Mouse (Mus musculus) regulatory T cell (primary cell): ENCODE measurements around the gene Disp1.

Experiments
- in situ Hi-C: fragments of 300-600 bp; cut with MboI, MseI; formaldehyde crosslinking; loops from one replicate; pipeline ENCODE4 v1.15.1; 2025; ENCODE audit warnings: high pct_unique_total_duplicates

Gene Disp1

GRCm38 (mm10) chr1:183200926-183201325, 20.4 kb downstream of the Disp1 start:
- in situ Hi-C loops, result no loop called here

GRCm38 (mm10) chr1:183194763-183195162, 26.6 kb downstream of the Disp1 start:
- in situ Hi-C loops, result no loop called here

GRCm38 (mm10) chr1:183194151-183194550, 27.2 kb downstream of the Disp1 start:
- in situ Hi-C loops, result no loop called here

- in situ Hi-C loops, result no loop called here
These were observed 29.9 kb downstream of the Disp1 start for GRCm38 (mm10) chr1:183191398-183191797.

GRCm38 (mm10) chr1:183190456-183190855, 30.9 kb downstream of the Disp1 start:
- in situ Hi-C loops, result no loop called here

- in situ Hi-C loops, result no loop called here
These were observed 32.2 kb downstream of the Disp1 start for GRCm38 (mm10) chr1:183189014-183189662.

GRCm38 (mm10) chr1:183188115-183189013, 33.0 kb downstream of the Disp1 start:
- in situ Hi-C loops, result no loop called here

GRCm38 (mm10) chr1:183185560-183185959, 35.8 kb downstream of the Disp1 start:
- in situ Hi-C loops, result no loop called here

GRCm38 (mm10) chr1:183184681-183185080, 36.6 kb downstream of the Disp1 start:
- in situ Hi-C loops, result no loop called here

- in situ Hi-C loops, result no loop called here
These were observed 37.8 kb downstream of the Disp1 start for GRCm38 (mm10) chr1:183183565-183183964.

GRCm38 (mm10) chr1:183182641-183183414, 38.5 kb downstream of the Disp1 start:
- in situ Hi-C loops, result no loop called here

GRCm38 (mm10) chr1:183181030-183181395, 40.3 kb downstream of the Disp1 start:
- in situ Hi-C loops, result no loop called here

GRCm38 (mm10) chr1:183180301-183181029, 40.9 kb downstream of the Disp1 start:
- in situ Hi-C loops, result no loop called here

GRCm38 (mm10) chr1:183179316-183179715, 42.0 kb downstream of the Disp1 start:
- in situ Hi-C loops, result no loop called here

- in situ Hi-C loops, result no loop called here
These were observed 46.1 kb downstream of the Disp1 start for GRCm38 (mm10) chr1:183175236-183175635.

GRCm38 (mm10) chr1:183171095-183171494, 50.2 kb downstream of the Disp1 start:
- in situ Hi-C loops, result no loop called here

- in situ Hi-C loops, result no loop called here
These were observed 52.9 kb downstream of the Disp1 start for GRCm38 (mm10) chr1:183168465-183168864.

- in situ Hi-C loops, result no loop called here
These were observed 53.5 kb downstream of the Disp1 start for GRCm38 (mm10) chr1:183167776-183168175.

- in situ Hi-C loops, result no loop called here
These were observed 54.6 kb downstream of the Disp1 start for GRCm38 (mm10) chr1:183166700-183167099.

GRCm38 (mm10) chr1:183164648-183165071, 56.7 kb downstream of the Disp1 start:
- in situ Hi-C loops, result no loop called here

- in situ Hi-C loops, result no loop called here
These were observed 57.1 kb downstream of the Disp1 start for GRCm38 (mm10) chr1:183164190-183164580.
